Comparison of ENCODE assay signal across 9 mouse cellular contexts in genomic region chr12:72515446-72515845, GRCm38 (mm10). TPM values are rescaled to one million over a fixed set of nuclear protein-coding genes. Genes with fewer than 3 reads are reported as not detected.
DNase-seq lines count a peak whose midpoint lies in the region; ATAC-seq and TF ChIP-seq lines count a peak whose summit lies in the region.
"Had no signal": no experiment of that assay in that cellular context is flagged by ENCODE, and none has a peak within 500 bp of the region (broad histone marks: within the 10 kb centered on the region; RNA-seq: fewer than 3 reads in every experiment).

No protein-coding gene starts in this region.

- H3K9ac ChIP-seq in lung, postnatal 0 days (replicated peaks; ENCODE audit: low read depth), result no peak overlapping the region

- H3K27ac ChIP-seq in lung, postnatal 0 days (ENCODE audit: low read length), result no peak overlapping the region
- H3K27ac ChIP-seq in cortical plate, adult 2 months (ENCODE audit: insufficient read depth, low read length), result no peak overlapping the region

- H3K36me3 ChIP-seq in lung, postnatal 0 days (ENCODE audit: insufficient read depth, low read length), result no peaks in the 10 kb centered on the region

- H3K9me3 ChIP-seq in lung, postnatal 0 days (ENCODE audit: low read length), result no peaks in the 10 kb centered on the region

- H3K4me3 ChIP-seq in lung, postnatal 0 days (ENCODE audit: low read depth, low read length), result no peak overlapping the region
- H3K4me3 ChIP-seq in lung, adult 2 months (replicated peaks; ENCODE audit: extremely low read depth, low read depth, low read length), result no peak overlapping the region
- H3K4me3 ChIP-seq in cortical plate, adult 2 months (ENCODE audit: insufficient read depth, low read length), result no peak overlapping the region
- H3K4me3 ChIP-seq: erythroblast, embryonic 14.5 days had no signal

- ATAC-seq in lung, postnatal 0 days, result no peak

- no peaks in the 10 kb centered on the region for H3K4me1 ChIP-seq in lung, postnatal 0 days (ENCODE audit: insufficient read depth, low read depth, low read length)
- no peaks in the 10 kb centered on the region for H3K4me1 ChIP-seq in lung, adult 2 months (ENCODE audit: control insufficient read depth, insufficient read depth, low read length)
- H3K4me1 ChIP-seq in cortical plate, adult 2 months (ENCODE audit: control insufficient read depth, insufficient read depth, low read length), result no peaks in the 10 kb centered on the region

- WGBS in lung, postnatal 0 days, result 58% methylated on average over 3 of the region's 3 CpGs
- 51% methylated on average over 3 of the region's 3 CpGs for WGBS in lung, adult 2 months

- TF ChIP-seq CTCF in lung, postnatal 0 days (IDR thresholded peaks at IDR 0.05), result peak; percentile 75
- no peak for TF ChIP-seq CTCF in lung, adult 2 months (IDR thresholded peaks at IDR 0.05; ENCODE audit: insufficient read depth, low read length)
- TF ChIP-seq CTCF in cortical plate, adult 2 months (IDR thresholded peaks at IDR 0.05; ENCODE audit: extremely low read depth, insufficient read depth, low read length), result peak; percentile 39; the same call in 1 of the 2 replicates

- no peaks in the 10 kb centered on the region for H3K27me3 ChIP-seq in lung, postnatal 0 days (replicated peaks; ENCODE audit: insufficient read depth, low read length)

- TF ChIP-seq POLR2A in lung, adult 2 months (IDR thresholded peaks at IDR 0.05; ENCODE audit: borderline replicate concordance, extremely low read depth, low read depth, low read length), result no peak
- TF ChIP-seq POLR2A in cortical plate, adult 2 months (IDR thresholded peaks at IDR 0.05; ENCODE audit: extremely low read depth, insufficient read depth, low read length), result no peak

- DNase-seq in heart, adult 8-10 months (ENCODE audit: low spot score), result peak; percentile 15
- DNase-seq in heart, postnatal 36 days, result no peak
- peak; percentile 76 for DNase-seq in lung, postnatal 0 days (ENCODE audit: low spot score)
- DNase-seq in lung, adult 2 months, result no peak
- DNase-seq in retina, postnatal 1 day, result peak; percentile 54
- no peak for DNase-seq in spleen, postnatal 10 days (ENCODE audit: low spot score in 2 of 2)
- DNase-seq in right cerebral cortex, postnatal 25 days, result no peak

- no peak for TF ChIP-seq EP300 in lung, postnatal 0 days (IDR thresholded peaks at IDR 0.05)

- intact Hi-C loops in heart, postnatal 36 days (cut with DNase I), result loop anchor here (2.0 to 5.0 kb wide), 3 partner anchors 137 to 457 kb away; no protein-coding TSS in a partner anchor

- H3K4me2 ChIP-seq in lung, postnatal 0 days (replicated peaks; ENCODE audit: low read depth, low read length), result no peak overlapping the region

RNA-seq across cellular contexts. Expression of gene Pcnx4, which starts 20.7 kb away (rescaled TPM):
- total RNA-seq in heart, adult 8-10 months (2022), result 1 to 10 TPM; 3.3 to 4.5 (median 3.9) TPM
- total RNA-seq in heart, postnatal 36 days (2021), result 1 to 10 TPM; 3.3 to 4.2 TPM
- 7.0 TPM in 2 replicates for polyA plus RNA-seq in lung, postnatal 0 days (2015; fragmentation: Nextera tagmentation; extraction: Ambion mirVana)
- polyA plus RNA-seq in lung, adult 2 months (2012; rRNA removed), result 3.9 and 6.2 TPM in 2 replicates
- 18.0 and 18.4 TPM in 2 replicates for polyA plus RNA-seq in cortical plate, adult 2 months (2012; rRNA removed)

Comparison
In these comparisons a context has a peak if more than half of its experiments do, and no peak if none do; other contexts are left out.
1. DNase-seq: peak in heart, adult 8-10 months (single experiment), lung, postnatal 0 days (single experiment) and retina, postnatal 1 day (single experiment); none in heart, postnatal 36 days (0 of 2), lung, adult 2 months (single experiment), spleen, postnatal 10 days (0 of 2) and right cerebral cortex, postnatal 25 days (single experiment).